Mouse (Mus musculus): ENCODE results near the gene Lyrm7.

Lyrm7 gene

GRCm38 (mm10) chr11:54801791-54802558 lies 58.7 kb downstream of the Lyrm7 start:
- DNase-seq (ENCODE audit: low spot score in 2 of 2), result peak; percentile 74 to 79

DNA sequence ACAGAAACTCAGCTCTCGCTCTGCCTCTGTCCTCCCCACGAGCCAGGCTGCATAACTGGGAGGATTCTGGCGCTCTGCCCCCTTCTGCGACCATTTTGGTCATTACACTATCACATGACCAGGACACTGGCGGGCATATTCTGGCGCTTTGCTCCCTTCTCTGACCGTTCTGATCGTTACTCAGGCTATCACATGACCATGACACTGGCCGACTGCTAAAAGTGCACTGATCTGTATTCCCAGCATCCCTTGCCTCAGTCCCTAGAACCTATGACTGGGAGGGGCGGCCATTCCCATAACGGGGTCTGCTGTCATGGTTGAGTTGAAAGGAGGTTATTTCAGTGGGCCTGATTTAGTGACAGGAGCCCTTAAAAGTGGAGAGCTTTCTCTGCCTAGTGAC lies 64.2 kb downstream of the Lyrm7 start:
- DNase-seq (ENCODE audit: low spot score in 2 of 2), result no peak

DNA sequence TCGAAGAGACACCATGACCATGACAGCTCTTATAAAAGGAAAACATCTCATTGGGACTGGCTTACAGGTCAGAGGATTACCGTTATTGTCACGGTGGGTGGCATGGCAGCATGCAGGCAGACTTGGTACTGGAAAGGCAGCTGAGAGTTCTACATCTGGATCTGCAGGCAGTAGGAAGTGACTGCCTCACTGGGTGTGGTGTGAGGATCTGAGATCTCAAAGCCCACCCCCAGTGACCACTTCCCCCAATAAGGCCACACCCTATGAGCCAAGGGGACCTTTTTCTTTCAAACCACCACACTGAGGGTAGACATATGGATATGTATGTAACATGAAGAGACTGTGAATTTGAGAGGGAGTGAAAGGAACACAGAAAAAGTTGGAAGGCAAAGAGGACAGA lies 66.0 kb downstream of the Lyrm7 start:
- no peak for DNase-seq (ENCODE audit: low spot score in 2 of 2)

DNA sequence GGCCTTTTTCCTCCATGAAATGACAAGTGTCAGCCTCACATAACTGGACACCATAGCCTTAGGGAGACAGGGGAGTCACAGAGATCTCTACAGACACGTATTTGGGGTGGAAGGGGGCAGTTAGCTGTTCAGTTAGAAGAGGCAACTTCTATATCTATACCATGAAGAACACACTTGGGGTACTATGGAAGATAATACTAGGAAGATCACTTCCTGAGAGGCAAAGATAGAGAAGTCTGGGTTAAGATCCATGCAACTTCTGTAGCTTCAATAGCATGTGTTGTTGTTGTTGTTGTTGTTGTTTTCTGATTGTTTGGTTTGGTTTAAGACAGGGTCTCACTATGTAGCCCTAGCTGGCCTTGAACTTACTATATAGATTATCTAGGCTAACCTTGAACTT lies 67.5 kb downstream of the Lyrm7 start:
- no peak for DNase-seq (ENCODE audit: low spot score in 2 of 2)

GRCm38 (mm10) chr11:54791458-54791857 lies 69.3 kb downstream of the Lyrm7 start:
- DNase-seq (ENCODE audit: low spot score in 2 of 2), result no peak

GRCm38 (mm10) chr11:54787488-54788474 lies 72.9 kb downstream of the Lyrm7 start, which contains the start of gene Cdc42se2:
Cdc42se2 (minus strand) TSS chr11:54787675.
- DNase-seq (ENCODE audit: low spot score in 2 of 2), result peak; percentile 96

- peak; percentile 57 to 65 for DNase-seq (ENCODE audit: low spot score in 2 of 2)
These were observed 73.7 kb downstream of the Lyrm7 start for GRCm38 (mm10) chr11:54786858-54787487.

DNA sequence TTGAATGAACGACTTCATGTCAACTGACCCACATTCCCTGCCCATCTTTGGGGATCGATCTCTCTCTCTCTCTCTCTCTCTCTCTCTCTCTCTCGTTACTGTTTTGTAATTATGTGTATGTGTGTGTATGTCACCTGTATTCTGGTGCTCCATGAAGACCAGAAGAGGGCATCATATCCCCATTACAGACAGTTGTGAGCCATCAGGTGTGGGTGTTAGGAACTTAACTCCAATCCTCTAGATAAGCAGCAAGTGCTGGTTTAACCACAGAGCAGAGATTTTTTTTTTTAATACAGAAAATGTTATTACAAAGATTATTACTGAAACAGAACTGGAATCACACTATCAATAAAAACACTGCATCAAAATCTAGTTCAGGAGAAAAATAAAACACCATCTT lies 75.2 kb downstream of the Lyrm7 start:
- DNase-seq (ENCODE audit: low spot score in 2 of 2), result no peak

- DNase-seq (ENCODE audit: low spot score in 2 of 2), result no peak
These were observed 76.3 kb downstream of the Lyrm7 start for GRCm38 (mm10) chr11:54784436-54784835.

DNA sequence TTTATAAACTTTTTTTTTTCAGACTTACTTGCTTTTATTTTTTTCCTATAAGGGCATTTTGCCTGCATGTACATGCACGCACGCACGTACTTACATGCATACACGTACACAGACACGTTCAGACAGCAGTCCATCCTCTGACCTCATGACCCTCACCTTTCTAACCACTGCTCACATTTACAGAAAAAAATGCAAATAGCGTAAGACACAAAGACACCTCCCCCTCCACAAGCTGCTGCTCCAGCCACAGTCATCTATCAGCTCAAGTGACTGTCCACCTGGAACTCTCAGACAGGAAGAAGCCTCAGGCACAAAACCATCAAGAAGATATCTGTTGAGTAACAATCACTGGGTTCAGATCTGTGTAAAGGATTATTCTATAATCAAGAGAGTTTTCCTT lies 78.5 kb downstream of the Lyrm7 start:
- no peak for DNase-seq (ENCODE audit: low spot score in 2 of 2)

GRCm38 (mm10) chr11:54779946-54780345 lies 80.8 kb downstream of the Lyrm7 start:
- no peak for DNase-seq (ENCODE audit: low spot score in 2 of 2)

- DNase-seq (ENCODE audit: low spot score in 2 of 2), result peak; percentile 52 to 69
These were observed 82.4 kb downstream of the Lyrm7 start for GRCm38 (mm10) chr11:54778131-54778844.

- DNase-seq (ENCODE audit: low spot score in 2 of 2), result no peak
These were observed 83.2 kb downstream of the Lyrm7 start for GRCm38 (mm10) chr11:54777387-54778130.
